Mouse (Mus musculus) liver, embryonic 16.5 days (tissue): ENCODE data around the gene C5ar2. TPM values are rescaled to one million over a fixed set of nuclear protein-coding genes. Genes with fewer than 3 reads are reported as not detected.
"Not testable (repeated sequence)": the region's sequence is repeated elsewhere in the genome, so short reads cannot be mapped to it uniquely, and the experiment has no call there.

Experiments used
- ATAC-seq: fragments of 200-750 bp; cut with Nextera tagmentation; 2 replicates; pipeline ENCODE4 v1.8.0; 2017; ENCODE audit warnings: low read depth, mild to moderate bottlenecking, moderate number of reproducible peaks, moderate library complexity
- H3K27ac ChIP-seq: fragments of 300-500 bp; sonication (generic); 2 replicates; pipeline ENCODE4 v1.5.1; 2014; ENCODE audit warnings: mild to moderate bottlenecking, low read length
- H3K27me3 ChIP-seq: fragments of 300-500 bp; sonication (generic); 2 replicates; pipeline ENCODE4 v1.6.1; 2014; ENCODE audit warnings: low read depth, low read length, mixed read lengths; ENCODE audit not compliant: control insufficient read depth, insufficient read depth
- H3K36me3 ChIP-seq: fragments of 300-500 bp; sonication (generic); 2 replicates; pipeline ENCODE4 v1.6.1; 2014; ENCODE audit warnings: mild to moderate bottlenecking; ENCODE audit not compliant: control insufficient read depth, insufficient read depth
- H3K4me1 ChIP-seq: fragments of 300-500 bp; sonication (generic); 2 replicates; pipeline ENCODE4 v1.6.1; 2014; ENCODE audit warnings: low read depth, low read length, mixed read lengths; ENCODE audit not compliant: control insufficient read depth
- H3K4me2 ChIP-seq: fragments of 300-500 bp; sonication (generic); 2 replicates; pipeline ENCODE4 v1.6.1; 2014; ENCODE audit warnings: low read depth, low read length, mixed read lengths
- H3K4me3 ChIP-seq: fragments of 300-500 bp; sonication (generic); 2 replicates; pipeline ENCODE4 v1.5.1; 2014; ENCODE audit warnings: low read depth, mild to moderate bottlenecking, low read length
- H3K9ac ChIP-seq: fragments of 300-500 bp; sonication (generic); 2 replicates; pipeline ENCODE4 v1.6.1; 2014; ENCODE audit warnings: low read depth, low read length
- H3K9me3 ChIP-seq: fragments of 300-500 bp; sonication (generic); replicated peaks from 2 replicates; pipeline ENCODE4 v1.6.1; 2016; ENCODE audit warnings: low read length; ENCODE audit not compliant: control insufficient read depth
- WGBS: fragments of 180-500 bp; shearing (Covaris S2); extraction: QIAGEN DNeasy Blood & Tissue Kit; methylation state at CpG from one replicate; pipeline ENCODE4 v1.1.7; 2014; ENCODE audit not compliant: insufficient replicate concordance; 5-methylcytosine and 5-hydroxymethylcytosine counted together
- polyA plus RNA-seq: library from polyadenylated mRNA; unstranded; fragments of >200 nt; fragmentation: Nextera tagmentation; extraction: Ambion mirVana; gene quantifications from 2 replicates; pipeline ENCODE4 v1.2.1, GENCODE M21; 2015

Gene C5ar2
- polyA plus RNA-seq, 1 experiment from 2014 or later = 0.98 TPM

GRCm38 (mm10) chr7:16274922-16275890 is 31.3 kb upstream of the C5ar2 start:
- Histone ChIP-seq H3K9me3 (no peaks in the 10 kb centered on the region), H3K4me3 (peak overlapping the region; percentile 82), H3K9ac (peak overlapping the region; percentile 85), H3K27ac (peak overlapping the region; percentile 98), H3K4me2 (peak overlapping the region; percentile 88), H3K36me3 (peaks cover 3% of the 10 kb centered on the region), H3K27me3 (no peaks in the 10 kb centered on the region), H3K4me1 (peaks cover 35% of the 10 kb centered on the region)
- 34% methylated on average over 10 of the region's 10 CpGs for WGBS
- peak; percentile 9; the same call in 1 of the 2 replicates for ATAC-seq

DNA sequence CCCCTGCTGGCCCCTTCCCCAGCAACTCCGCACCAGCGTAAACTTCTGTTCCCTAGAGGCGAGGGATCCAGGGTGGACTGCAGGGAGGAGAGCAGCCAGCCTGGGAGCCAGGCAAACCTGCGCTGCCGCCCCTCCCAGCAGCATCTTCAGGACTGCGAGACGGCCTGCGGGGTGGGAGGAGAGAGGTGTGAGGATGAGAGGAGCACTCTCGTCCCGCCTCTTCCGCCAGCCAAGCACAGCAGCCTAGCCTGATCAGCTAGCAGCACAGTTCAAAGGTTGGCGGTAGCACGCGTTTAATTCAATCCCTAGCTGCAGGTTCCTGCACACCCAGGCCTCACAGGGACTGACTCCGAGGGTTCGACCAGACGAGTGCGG is 29.8 kb upstream of the C5ar2 start:
- peak overlapping the region; percentile 85 for H3K9ac ChIP-seq
- H3K36me3 ChIP-seq = no peaks in the 10 kb centered on the region; the same call in none of the 2 replicates
- peak overlapping the region; percentile 82 for H3K4me3 ChIP-seq
- H3K9me3 ChIP-seq = no peaks in the 10 kb centered on the region
- peak; percentile 81 for ATAC-seq
- H3K27me3 ChIP-seq = no peaks in the 10 kb centered on the region
- H3K4me1 ChIP-seq = peaks cover 35% of the 10 kb centered on the region
- 1% methylated on average over 18 of the region's 18 CpGs for WGBS
- peak overlapping the region; percentile 88 for H3K4me2 ChIP-seq
- H3K27ac ChIP-seq = peak overlapping the region; percentile 98

GRCm38 (mm10) chr7:16273081-16273765 is 29.3 kb upstream of the C5ar2 start, which contains the start of gene Inafm1:
TSS of gene Inafm1 (minus strand) at chr7:16273617.
- H3K4me1 ChIP-seq = peaks cover 35% of the 10 kb centered on the region

GRCm38 (mm10) chr7:16272681-16273080 is 28.7 kb upstream of the C5ar2 start:
- no peaks in the 10 kb centered on the region for H3K9me3 ChIP-seq
- peak overlapping the region; percentile 82 for H3K4me3 ChIP-seq
- no peaks in the 10 kb centered on the region; the same call in none of the 2 replicates for H3K36me3 ChIP-seq
- peak overlapping the region; percentile 88 for H3K4me2 ChIP-seq
- H3K27ac ChIP-seq = peak overlapping the region; percentile 98
- ATAC-seq = peak; percentile 81
- H3K27me3 ChIP-seq = no peaks in the 10 kb centered on the region
- peaks cover 35% of the 10 kb centered on the region for H3K4me1 ChIP-seq
- peak overlapping the region; percentile 85 for H3K9ac ChIP-seq
- WGBS = under 1% methylated on average over 33 of the region's 46 CpGs

More at GRCm38 (mm10) chr7:16273081-16273765, 29.3 kb upstream of the C5ar2 start, which contains the start of gene Inafm1:
- Histone ChIP-seq H3K27ac (peak within 1 kb of the TSS; percentile 98), H3K27me3 (no peaks in the 10 kb centered on the region), H3K36me3 (no peaks in the 10 kb centered on the region; the same call in none of the 2 replicates), H3K4me2 (peak within 1 kb of the TSS; percentile 88), H3K9ac (peak within 1 kb of the TSS; percentile 85), H3K4me3 (peak within 1 kb of the TSS; percentile 82), H3K9me3 (no peaks in the 10 kb centered on the region)
- peak; percentile 70 for ATAC-seq
- 1% methylated on average over 42 of the region's 49 CpGs for WGBS

- Histone ChIP-seq H3K4me1 (peaks cover 33% of the 10 kb centered on the region), H3K27me3 (no peaks in the 10 kb centered on the region), H3K4me2 (no peak overlapping the region), H3K9me3 (no peaks in the 10 kb centered on the region), H3K27ac (no peak overlapping the region), H3K4me3 (no peak overlapping the region), H3K9ac (no peak overlapping the region), H3K36me3 (no peaks in the 10 kb centered on the region; the same call in 1 of the 2 replicates)
- WGBS = 64% methylated on average over 1 of the region's 1 CpGs
- ATAC-seq = no peak
Measured at GRCm38 (mm10) chr7:16271139-16271538, 27.2 kb upstream of the C5ar2 start.

DNA sequence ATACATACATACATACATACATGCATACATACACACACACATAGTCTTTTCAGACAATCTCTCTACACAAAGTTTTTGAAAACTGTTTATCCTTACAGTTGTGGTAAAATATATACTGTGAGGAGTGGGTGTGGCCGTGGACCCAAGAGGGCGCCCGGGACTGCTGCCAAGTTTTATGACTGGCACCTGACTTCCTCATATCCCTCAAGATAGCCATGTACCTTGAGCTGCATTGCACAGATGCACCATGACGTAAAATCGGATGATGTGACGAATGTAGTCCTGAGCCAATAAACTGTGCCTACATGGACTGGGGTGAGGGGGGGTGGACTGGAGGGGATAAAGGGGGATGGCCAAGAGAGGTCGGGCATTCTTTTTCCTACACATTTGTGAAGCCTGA is 22.6 kb upstream of the C5ar2 start:
- H3K4me2 ChIP-seq, H3K27me3 ChIP-seq, H3K9ac ChIP-seq, H3K27ac ChIP-seq, ATAC-seq, H3K36me3 ChIP-seq, H3K9me3 ChIP-seq, H3K4me3 ChIP-seq, H3K4me1 ChIP-seq: not testable (repeated sequence)
- WGBS = 56% methylated on average over 7 of the region's 7 CpGs

DNA sequence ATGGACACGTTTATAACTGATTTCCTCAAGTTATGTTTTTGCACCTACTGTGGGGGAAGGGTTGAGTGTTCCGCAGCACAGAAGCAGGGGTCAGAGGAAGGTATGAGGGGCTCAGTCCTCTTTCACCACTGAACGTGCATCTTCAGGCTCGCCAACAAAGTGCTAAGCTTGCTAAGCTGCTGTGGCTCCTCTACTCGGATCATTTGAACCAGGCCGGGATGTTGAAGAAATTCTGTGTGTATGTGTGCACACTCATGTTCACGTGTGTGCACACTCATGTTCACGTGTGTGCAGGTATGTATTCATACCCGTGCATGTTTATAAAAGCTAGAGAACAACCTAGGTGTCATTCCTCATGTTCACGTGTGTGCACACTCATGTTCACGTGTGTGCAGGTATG is 21.9 kb upstream of the C5ar2 start:
- Histone ChIP-seq H3K27me3 (no peaks in the 10 kb centered on the region), H3K9ac (no peak overlapping the region), H3K36me3 (no peaks in the 10 kb centered on the region), H3K4me3 (no peak overlapping the region), H3K4me1 (no peaks in the 10 kb centered on the region), H3K27ac (no peak overlapping the region), H3K4me2 (no peak overlapping the region), H3K9me3 (no peaks in the 10 kb centered on the region)
- WGBS = 73% methylated on average over 11 of the region's 11 CpGs
- no peak for ATAC-seq

- H3K36me3 ChIP-seq = no peaks in the 10 kb centered on the region
- WGBS = 38% methylated on average over 5 of the region's 5 CpGs
- H3K27ac ChIP-seq = no peak overlapping the region
- no peaks in the 10 kb centered on the region for H3K27me3 ChIP-seq
- H3K4me2 ChIP-seq = no peak overlapping the region
- no peak overlapping the region for H3K4me3 ChIP-seq
- H3K4me1 ChIP-seq = no peaks in the 10 kb centered on the region
- no peaks in the 10 kb centered on the region for H3K9me3 ChIP-seq
- no peak for ATAC-seq
- H3K9ac ChIP-seq = no peak overlapping the region
Measured at GRCm38 (mm10) chr7:16263843-16264242, 19.9 kb upstream of the C5ar2 start.
